Mouse (Mus musculus) mesoderm, embryonic 11.5 days (tissue): ENCODE measurements around the gene Pdzd2.

Source experiments
- DNase-seq: peaks from one replicate; pipeline ENCODE4 v3.0.0-alpha.2; 2012; ENCODE audit warnings: low read depth, low spot score

Gene Pdzd2

DNA sequence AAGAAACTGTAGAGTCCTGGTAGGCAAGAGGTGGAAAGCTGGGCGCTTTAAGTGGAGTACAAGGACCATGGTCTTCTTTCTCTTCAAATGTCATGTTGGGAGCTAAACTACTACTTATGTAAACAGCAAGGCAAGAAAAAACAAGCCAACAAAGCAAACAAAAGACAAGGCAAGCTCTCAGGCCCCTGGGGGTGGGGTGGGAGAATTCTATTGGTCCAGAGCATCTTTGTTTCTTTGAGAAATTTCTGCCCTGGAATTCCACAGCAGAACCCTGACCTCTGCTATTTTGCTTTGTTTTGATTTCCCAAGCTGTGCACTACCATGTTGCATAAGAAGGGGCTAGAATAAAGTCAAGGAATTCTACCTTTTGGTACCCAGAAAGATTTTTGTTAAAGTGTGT is 307.4 kb downstream of the Pdzd2 start:
- DNase-seq, result no peak

DNA sequence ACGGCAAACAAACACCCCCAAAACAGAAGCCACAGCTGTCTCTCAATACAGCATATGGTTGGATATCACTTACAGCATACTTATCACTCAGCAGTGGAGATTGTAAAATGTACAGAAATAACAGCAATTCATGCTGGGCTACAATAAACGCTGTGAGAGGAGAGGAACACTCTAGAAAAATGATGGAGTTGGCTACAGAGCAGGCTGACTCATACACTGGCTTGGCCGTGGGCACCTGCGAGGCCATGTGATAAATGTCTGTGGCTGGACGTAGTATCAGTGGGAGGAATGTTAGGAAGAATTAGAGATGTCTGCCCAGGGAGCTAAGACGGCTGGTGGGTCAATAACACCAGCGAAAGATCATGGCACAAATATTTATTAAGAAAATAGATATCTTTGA is 308.0 kb downstream of the Pdzd2 start:
- DNase-seq, result no peak

DNA sequence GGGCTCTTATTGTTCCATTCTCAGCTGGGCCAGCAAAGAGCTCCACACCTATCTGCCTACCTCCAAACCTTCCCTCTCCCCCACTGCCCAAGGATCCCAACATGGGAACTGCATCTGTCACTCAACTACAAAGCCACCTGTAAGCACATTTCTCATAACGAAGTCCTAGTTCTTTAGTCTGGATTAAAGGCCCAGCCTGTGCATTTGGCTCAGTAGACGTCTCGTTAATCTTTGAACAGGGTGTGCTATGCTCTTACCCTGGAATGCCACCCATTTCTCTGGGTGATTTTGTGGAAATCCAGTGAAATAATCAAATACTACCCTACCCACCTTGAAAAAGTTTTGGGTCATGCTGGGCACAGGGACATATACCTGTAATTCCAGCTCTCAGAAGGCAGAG is 308.5 kb downstream of the Pdzd2 start:
- no peak for DNase-seq

DNA sequence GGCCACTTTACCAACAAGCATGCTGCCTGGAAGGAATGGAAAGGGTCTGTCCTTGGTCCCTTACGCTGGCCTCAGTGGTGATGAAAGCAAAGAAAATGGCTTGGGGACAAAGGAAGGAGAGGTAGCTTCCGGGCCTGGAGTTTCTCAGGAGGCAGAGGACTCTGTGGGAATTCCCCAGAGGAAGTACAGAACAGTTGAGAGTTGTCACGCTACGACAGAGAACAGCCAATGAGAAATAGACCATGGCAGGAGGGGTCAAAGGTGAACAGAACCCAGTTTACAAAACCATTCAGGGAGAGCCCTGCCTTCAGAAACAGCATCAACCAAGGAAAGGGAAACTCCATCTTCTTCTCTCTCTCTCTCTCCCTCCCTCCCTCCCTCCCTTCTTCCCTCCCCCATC is 309.1 kb downstream of the Pdzd2 start:
- DNase-seq, result no peak

DNA sequence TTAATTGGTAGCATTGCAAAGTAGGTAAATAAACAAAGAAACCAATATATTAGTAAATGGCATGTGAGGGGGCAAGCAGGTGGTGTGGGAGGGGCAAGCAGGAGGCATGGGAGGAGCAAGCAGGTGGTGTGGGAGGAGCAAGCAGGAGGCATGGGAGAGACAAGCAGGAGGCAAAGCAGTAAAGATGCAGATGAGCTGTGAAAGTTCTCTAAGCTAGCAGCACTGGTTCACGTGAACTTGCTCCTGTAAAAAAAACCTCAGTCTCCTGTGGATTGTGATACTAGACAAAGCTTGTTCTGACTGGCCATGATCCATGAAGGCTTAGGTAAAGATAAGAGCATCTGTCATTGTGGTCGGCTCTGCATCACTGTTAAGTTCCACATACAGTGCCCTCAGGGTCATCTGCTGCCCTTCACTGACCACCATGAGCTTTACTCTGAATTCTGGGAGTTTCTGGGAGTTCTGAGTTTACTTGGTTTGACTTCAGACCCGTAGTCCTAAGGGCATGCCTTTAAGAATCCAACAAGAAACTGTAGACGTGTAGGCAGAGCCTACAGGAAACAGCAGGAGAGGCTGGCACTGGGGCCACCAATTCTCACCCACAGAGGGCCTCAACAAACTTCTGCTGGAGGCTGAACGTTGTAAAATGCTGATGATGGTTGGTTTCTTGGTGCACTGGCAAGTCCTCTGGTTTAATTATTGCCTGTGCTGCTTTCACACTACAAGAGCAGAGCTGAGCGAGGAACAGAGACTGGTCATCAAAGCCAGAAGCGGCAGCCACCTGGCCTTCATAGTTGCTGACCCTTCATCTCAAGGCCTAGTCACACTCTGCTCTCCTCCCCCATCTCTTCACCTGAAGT is 309.9 kb downstream of the Pdzd2 start:
- DNase-seq, result no peak

DNA sequence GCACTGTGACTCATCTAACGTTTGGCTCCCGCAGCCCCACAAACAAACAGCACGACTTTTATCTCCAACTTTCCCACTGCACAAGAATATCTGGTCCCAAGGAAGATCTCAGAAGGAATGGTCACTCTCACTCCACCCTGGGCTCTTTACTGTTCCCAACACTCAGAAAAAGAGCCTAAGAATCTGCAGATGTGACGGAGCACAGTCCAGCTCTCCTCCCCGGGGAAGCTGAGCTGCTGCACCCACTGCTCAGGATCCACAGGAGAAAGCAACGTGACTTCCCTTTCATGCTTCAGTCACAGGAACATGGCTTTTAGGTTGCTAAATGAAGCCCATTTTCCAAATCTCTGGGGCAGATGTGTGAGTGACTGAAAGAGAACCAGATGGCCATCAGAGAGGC is 311.9 kb downstream of the Pdzd2 start:
- no peak for DNase-seq

DNA sequence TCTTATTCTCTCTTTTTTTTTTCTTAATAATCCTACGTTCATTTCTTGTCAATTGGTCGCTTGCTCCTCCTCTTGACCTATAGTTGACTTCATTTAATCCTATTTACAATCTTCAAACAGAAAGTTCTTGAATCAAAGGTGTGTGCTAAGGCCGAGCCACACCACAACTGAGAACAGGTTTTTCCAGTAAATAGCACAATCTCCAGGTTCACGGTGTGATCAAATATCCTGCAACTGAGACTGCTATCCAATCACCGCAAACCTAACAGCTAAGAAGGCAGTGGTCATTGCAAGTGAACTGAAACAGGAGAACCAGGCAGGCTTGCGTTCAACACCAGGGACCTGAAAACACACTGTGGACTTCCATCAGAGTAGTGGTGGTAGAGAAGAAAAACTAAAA is 313.4 kb downstream of the Pdzd2 start:
- no peak for DNase-seq

DNA sequence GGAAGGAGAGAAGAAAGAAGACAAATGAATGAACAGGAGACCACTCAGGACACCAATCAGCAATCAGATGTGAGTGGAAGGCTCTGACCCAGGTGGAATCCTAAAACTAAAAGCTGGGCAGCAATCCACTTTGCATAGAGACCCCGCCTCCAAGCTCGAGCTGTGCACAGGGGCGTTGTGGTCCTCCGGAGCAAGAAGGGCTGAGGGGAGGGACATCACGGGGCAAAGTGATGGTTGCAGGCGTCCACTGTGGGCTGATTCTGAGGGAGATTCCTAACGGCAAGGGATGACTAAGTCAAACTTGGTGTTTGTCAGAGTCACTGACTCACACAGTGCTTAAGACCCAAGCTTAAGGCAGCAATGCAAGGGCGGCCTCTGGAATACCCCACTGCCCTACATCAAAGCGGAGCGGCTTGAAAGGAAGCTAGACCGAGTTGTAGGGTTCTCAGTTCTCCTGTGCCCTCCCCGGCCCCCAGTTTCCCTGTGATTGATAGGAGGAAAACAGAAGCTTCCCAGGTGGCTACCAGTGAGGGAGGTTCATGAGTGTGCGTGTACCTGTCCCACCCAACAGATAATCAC is 314.6 kb downstream of the Pdzd2 start:
- no peak for DNase-seq

DNA sequence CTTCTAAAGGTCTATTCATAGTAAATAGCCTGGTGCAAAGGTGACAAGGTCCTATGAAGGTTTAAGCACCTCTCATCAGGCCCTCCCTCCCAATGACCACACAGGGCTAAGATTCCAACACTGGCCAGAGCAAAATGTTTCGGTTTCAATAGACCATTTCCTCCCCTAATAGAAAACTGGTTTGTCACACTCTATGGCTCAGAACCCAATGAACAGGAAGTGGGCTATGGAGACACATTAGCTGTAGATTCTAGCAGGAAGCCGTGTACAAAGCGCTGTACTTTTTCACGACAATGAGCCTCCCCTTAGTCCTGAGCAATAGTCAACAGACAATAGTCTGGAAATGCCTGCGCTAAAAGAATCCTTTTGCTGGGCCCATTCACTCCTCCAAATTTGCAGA is 315.5 kb downstream of the Pdzd2 start:
- no peak for DNase-seq

DNA sequence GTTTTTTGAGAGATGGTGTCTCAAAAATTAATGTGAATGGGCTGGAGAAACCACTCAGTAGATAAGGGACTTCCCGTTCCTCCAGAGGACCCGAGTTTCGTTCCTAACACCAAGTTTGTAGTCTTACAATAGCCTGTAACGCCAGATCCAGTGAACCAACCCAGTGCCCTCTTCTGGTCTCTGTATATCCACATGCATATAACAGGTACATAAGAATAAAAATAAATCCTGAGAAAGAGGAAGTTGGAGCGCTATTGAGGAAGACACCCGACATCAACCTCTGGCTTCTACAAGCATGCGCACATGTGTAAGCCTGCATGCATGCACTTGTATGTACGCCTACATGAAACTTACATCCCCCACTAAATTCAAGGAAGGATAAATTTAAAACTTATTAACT is 318.8 kb downstream of the Pdzd2 start:
- no peak for DNase-seq

DNA sequence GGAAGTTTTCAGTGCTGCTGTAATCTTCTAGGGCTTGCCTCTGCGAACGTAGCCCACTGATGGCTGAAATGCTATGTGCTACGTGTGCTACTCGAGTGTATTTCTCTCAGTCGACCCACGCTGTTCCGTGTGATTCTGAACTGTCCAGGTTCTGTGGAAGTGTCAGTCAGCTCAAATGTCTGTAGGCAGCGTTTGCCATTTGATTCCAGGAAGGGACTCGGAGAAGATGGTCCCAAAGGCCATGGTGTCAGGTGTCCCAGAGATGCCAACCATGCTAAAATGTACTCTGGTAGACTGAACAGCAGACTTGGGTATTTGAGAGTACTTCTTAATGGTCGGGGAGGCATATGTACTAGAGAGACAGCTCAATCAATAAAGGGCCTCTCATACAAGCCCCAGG is 319.3 kb downstream of the Pdzd2 start:
- DNase-seq, result no peak

DNA sequence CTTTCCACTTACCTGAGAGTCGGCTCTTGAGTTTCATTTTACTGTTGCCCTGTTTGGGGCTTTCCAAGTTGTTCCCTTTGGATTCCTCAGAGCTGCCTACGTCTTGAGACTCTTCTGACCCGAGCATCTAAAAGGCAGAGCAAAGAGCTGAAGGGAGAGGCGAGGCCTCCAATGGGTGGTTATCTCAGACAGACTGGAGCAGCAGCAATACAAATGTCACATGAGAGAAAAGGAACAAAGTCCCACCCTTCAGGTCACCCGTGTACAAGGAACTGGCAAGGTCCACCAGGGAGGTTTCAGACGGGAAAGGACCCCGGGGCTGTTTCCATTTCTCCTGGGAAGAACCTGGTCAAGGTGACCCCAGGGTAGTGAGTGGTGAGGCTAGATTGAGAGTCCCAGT is 320.3 kb downstream of the Pdzd2 start:
- DNase-seq, result no peak

DNA sequence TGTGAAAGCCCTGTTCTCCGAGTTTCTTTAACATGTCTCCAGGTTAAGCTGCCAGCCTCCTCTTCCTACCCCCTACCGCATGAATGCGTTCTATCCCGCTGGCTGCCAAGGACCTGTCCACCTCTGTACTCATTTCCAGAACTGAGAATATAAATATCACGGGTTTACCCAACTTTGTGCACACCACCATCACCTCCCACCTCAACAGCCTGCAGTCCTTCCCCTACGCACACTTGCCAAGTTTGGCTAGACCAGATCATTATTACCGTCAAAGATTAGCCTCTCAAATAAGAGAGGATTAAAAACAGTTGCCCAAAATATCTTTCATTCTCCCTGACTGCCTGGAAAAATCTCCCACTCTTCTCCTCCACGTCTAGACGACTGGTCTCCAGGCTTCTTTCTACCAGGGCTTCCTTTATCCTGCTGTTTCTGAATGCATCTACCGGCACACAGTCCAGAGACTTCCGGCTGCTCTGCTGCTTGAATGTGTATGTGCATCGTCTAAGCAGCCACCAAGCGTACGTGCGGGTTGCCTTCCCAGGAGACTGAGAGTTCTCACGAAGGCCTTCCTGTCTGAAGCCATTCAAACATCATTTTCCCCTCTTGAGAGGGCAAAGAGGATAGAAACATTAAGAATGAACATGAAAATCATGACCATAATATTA is 324.1 kb downstream of the Pdzd2 start:
- DNase-seq, result no peak

DNA sequence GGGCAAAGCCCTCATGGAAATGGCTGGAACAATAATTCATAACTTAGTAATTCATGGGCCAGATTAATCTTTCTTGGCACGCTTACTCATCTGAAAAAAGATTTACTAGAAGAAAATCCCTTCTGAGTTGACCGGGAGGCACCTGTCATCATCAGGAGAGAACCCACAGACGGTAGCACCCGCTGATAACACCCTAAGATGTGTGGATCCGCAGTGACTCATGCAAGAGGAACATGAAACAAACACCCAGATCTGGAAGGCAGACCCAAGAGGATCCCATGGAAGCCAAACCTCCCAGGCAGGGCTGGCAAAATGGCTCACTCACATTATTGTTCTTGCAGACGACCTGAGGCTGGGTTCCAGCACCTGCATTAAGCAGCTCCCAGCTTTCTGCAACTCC is 325.0 kb downstream of the Pdzd2 start:
- no peak for DNase-seq

DNA sequence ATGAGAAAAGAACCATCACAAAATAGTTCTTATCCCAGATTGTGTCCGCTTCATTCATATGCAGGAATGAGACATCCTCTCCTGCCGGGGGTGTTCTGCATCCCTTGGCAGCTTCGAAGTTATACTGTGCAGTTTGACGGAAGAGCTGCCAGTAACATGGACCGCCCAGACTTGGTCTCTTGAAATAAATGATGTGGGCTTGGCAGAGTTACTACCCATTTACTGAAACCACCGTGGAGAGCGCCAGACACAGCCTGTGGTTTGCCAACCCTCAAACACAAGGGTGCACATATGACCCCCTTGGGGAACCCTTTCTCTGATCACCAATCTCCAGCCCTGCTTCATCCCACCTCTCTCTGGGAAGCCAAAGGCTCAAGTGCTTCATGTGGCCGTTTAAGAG is 331.5 kb downstream of the Pdzd2 start:
- DNase-seq, result no peak

DNA sequence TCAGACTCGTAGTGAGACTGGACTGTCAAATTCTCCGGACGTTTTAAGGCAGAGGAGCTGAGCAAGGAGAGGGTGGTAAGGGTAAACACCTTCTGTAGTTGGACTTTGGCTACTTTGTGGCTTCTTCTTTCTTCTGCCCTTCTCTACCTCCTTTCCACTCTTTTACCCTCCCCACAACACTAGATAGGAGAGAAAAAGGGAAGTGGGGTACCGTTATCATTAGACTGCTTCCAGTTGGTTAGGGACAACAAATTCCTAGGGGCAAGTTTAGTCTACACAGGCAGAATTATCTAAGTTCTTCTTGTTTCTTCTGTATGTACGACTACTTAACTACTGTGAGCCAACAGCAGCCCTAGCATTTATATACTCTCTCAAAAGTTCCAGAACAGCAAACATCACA is 334.1 kb downstream of the Pdzd2 start:
- DNase-seq, result no peak

DNA sequence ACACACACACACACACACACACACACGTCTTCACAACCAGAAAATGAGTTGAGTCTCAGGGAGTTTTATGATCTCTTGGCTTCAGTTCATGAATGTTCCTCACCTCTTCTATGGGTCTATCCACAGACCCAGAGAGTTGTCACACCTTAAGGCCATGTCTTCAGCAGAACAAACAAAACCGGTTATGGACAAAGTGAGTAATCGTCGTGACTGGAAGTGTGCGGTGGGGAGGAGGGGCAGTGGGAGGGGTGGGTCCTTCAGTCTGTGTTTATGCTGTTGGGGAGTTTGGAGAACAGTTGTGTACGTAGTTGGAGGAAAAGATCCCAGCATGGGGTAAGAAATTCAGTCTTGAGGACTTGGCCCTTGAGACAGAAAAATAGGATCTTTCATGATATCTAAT is 342.7 kb downstream of the Pdzd2 start:
- DNase-seq, result no peak

DNA sequence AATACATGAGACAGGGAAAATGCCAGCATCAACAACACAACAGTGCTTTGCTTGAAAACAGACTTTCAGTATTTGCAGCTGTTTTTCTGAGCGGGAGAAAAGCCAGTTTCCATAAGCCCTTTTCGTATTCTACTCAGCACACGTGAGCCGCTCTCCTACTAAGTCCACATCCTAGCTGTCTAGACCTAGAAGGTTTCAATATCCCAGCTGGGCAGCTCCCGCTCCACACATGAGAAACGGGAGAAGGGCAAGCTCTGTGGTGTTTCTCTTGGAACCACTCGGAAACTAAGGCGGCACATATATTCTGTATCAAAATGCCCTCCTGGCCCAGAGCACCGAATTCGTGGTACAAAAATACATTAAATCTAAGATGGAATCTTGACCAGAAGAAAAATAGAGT is 345.0 kb downstream of the Pdzd2 start:
- no peak for DNase-seq

DNA sequence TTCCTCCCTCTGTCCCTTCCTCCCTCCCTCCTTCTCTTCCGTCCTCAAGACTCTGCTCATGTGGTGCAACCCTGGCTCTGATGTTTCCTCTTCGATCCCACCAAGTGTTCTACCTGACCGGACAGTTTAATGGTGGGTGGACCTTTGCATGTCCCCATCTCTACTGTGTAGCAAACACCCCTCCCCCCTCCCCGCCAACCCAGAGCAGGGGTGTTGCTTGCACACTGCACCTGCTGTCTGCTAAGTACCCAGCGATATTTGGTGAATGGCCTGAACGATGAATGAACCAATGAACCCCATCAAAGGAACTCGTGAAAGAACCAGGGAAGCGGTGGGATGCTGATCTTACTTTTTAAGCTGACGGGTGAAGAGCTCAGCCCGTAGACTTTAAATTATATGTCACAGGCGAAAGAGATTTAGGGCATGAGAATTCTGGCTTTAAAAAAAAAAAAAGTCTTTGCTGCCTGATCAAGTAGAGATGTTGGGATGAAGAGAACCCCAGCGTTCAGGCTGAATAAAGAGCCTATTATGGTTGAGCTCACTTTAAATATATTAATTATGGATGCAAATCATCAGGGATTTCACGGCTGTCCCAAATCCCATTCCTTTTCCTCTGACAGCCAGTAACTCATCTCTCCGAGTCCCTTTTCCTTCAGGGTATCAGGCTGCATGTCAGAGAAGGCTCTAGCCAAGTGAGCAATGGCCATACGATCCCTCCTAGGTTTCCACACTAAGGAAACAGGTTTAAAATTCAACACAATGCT is 350.8 kb downstream of the Pdzd2 start:
- DNase-seq, result no peak

DNA sequence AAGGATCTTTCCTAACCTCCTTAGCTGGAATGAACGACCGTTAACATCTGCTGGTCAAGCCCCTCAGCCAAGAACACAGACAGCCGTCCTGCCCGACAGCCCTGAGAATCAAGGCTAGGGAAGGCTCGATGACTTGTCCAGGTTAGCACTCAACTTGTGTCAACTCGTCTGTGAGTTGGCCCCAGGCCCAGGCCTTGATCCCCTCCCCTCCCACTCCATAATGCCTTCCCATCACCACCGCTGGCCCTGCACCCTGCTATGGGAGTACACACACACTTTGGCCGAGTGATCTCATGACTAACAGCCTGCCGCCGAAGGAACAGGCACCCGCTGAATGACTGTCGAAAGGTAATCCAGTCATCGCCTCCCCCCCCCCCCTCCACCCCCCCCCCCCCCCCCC is 355.0 kb downstream of the Pdzd2 start:
- no peak for DNase-seq

DNA sequence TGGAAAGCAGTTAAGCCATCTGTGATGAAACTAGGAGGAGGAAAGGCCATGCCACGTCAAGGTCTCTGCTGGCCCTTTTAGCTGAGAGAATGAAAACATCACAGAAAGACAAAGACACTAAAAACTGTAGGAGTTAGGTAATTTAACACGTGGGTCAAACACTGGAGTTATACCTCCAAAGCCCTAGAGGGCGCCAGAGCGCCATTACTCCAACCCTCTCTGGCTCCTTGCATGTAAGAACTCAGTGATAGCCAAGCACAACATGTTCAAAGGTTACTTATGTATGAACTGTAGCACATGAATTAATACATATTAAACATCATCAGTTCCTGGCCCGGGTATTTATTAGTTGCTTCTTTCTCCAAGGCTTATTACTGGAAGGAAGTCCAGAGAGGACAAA is 359.2 kb downstream of the Pdzd2 start:
- DNase-seq, result peak; percentile 63

DNA sequence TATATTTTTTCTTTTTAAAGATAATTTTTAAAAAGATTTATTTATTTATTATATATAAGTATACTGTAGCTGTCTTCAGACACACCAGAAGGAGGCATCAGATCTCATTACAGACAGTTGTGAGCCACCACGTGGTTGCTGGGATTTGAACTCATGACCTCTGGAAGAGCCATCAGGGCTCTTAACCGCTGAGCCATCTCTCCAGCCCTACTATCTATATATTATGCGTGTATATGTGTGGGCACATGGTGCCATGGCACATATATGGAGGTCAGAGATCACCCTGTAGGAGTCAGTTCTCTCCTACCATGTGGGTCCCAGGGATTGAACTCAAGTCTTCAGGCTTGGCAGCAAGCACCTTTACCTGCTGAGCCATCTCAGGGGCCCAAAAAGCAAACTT is 359.7 kb downstream of the Pdzd2 start:
- DNase-seq, result no peak
